Mouse (Mus musculus) hindbrain, embryonic 10.5 days (tissue): Measurements from ENCODE around the gene Mlf2. TPM values are rescaled to one million over a fixed set of nuclear protein-coding genes. Genes with fewer than 3 reads are reported as not detected.
A peak's percentile ranks its signal among the peaks of the same experiment; 100 is the strongest.

Source experiments
- DNase-seq: peaks from one replicate; pipeline ENCODE4 v3.0.0-alpha.2; 2017; ENCODE audit warnings: low spot score
- H3K27ac ChIP-seq: fragments of 300-500 bp; sonication (generic); 2 replicates; pipeline ENCODE4 v1.5.1; 2016; ENCODE audit warnings: mild to moderate bottlenecking, moderate library complexity
- H3K27me3 ChIP-seq: fragments of 300-500 bp; sonication (generic); 2 replicates; pipeline ENCODE4 v1.6.1; 2016; ENCODE audit warnings: mild to moderate bottlenecking; ENCODE audit not compliant: poor library complexity, insufficient read depth, severe bottlenecking
- H3K36me3 ChIP-seq: fragments of 300-500 bp; sonication (generic); 2 replicates; pipeline ENCODE4 v1.6.1; 2016; ENCODE audit warnings: mild to moderate bottlenecking, moderate library complexity
- H3K4me1 ChIP-seq: fragments of 300-500 bp; sonication (generic); replicated peaks from 2 replicates; pipeline ENCODE4 v1.6.1; 2016; ENCODE audit warnings: mild to moderate bottlenecking
- H3K4me3 ChIP-seq: fragments of 300-500 bp; sonication (generic); 2 replicates; pipeline ENCODE4 v1.5.1; 2016; ENCODE audit warnings: mild to moderate bottlenecking, moderate library complexity
- H3K9me3 ChIP-seq: fragments of 300-500 bp; sonication (generic); 2 replicates; pipeline ENCODE4 v1.6.1; 2016; ENCODE audit warnings: mild to moderate bottlenecking, moderate library complexity
- WGBS: fragments of 180-500 bp; shearing (Covaris S2); methylation state at CpG from one replicate; pipeline ENCODE4 v1.1.7; 2016; 5-methylcytosine and 5-hydroxymethylcytosine counted together
- polyA plus RNA-seq: library from polyadenylated mRNA; unstranded; fragments of >200 nt; fragmentation: Nextera tagmentation; extraction: Ambion mirVana; gene quantifications from 2 replicates; pipeline ENCODE4 v1.2.1, GENCODE M21; 2016

Mlf2 gene
- polyA plus RNA-seq, 1 experiment from 2014 or later = 499 TPM

DNA sequence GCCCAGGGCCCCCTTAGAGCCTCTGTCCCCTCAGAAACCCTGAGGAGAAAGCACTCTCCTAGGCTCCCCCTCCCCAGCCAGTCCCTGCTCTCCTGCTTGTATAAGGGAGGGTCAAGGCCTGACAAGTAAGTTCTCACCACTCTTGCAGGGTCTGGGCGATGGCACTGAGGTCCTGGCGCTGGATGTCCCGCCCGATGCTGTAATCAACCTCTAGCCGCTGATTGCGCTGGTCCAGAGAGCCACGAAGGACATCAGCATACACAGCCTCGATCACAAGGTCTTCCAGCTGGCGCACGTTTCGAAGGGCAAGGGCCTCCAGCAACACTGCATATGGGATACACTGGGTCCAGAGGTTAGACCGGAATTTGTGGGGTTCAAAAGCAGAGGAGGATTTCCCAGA is 29.8 kb downstream of the Mlf2 start:
- Histone ChIP-seq H3K27me3 (no peaks in the 10 kb centered on the region), H3K36me3 (peaks cover 69% of the 10 kb centered on the region), H3K9me3 (no peaks in the 10 kb centered on the region), H3K4me3 (no peak overlapping the region), H3K4me1 (peaks cover 17% of the 10 kb centered on the region), H3K27ac (no peak overlapping the region)
- WGBS = 93% methylated on average over 12 of the region's 12 CpGs
- no peak for DNase-seq

DNA sequence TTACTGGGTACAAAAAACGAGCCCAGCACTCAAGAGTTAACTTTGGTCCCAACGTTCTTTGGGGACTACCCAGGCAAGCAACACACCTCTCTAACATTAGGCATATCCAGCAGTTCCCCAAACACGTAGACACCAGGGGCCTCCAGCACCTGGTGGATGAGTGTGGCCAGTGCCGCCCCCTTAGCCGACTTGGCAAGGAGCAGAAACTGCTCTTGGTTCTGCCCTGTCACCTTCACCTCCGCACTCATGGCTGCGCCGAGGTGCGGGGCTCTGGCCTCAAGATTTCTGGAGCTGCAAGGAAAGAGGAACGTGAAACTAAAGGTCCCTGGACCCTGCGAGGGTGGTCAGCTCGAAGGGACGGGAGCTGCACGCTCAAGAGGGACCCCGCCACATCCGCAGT is 33.5 kb downstream of the Mlf2 start:
- H3K4me3 ChIP-seq = peak overlapping the region; percentile 83
- 41% methylated on average over 16 of the region's 16 CpGs for whole genome bisulfite sequencing
- DNase-seq = no peak
- H3K36me3 ChIP-seq = peaks cover 47% of the 10 kb centered on the region
- peaks cover 5% of the 10 kb centered on the region for H3K9me3 ChIP-seq
- H3K4me1 ChIP-seq = peaks cover 22% of the 10 kb centered on the region
- no peaks in the 10 kb centered on the region for H3K27me3 ChIP-seq
- peak overlapping the region; percentile 97 for H3K27ac ChIP-seq

DNA sequence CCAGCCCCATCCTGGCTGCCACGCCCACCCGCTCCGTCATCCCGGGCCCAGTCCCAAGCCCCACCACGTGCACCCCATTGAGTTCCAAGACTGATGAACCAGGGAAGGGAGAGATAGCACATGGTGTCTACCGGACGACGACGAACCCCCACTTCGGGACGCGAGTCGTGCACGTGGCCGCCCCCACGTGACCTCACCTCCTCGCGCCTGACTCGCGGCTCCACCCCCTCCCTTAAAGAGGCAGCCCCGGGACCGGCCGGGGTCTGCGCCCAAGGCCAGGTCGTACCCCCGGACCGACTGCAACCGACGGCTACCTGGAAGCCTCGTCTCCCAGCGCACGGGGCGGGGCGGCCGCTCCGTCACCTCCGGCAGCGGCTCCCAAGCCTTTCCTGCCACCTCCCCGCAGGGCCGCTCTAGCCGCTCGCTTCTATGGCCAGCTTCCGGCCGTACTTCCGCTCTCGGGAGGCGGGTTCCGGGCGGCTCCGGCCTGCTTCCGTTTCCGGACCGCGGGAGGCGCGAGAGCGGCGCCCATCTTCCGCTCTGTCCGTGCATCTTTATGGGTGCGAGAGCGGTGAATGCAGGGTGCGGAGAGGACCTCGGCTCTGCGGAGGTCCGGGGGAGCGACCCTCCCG is 34.0 kb downstream of the Mlf2 start, which contains the start of gene Cops7a:
TSS of gene Cops7a (minus strand) at position 451 of the 632 bp plus-strand sequence.
- WGBS = under 1% methylated on average over 68 of the region's 68 CpGs
- Histone ChIP-seq H3K9me3 (peaks cover 5% of the 10 kb centered on the region), H3K27me3 (no peaks in the 10 kb centered on the region), H3K4me1 (peaks cover 22% of the 10 kb centered on the region), H3K4me3 (peak within 1 kb of the TSS; percentile 83), H3K27ac (peak within 1 kb of the TSS; percentile 97), H3K36me3 (peaks cover 42% of the 10 kb centered on the region)
- peak; percentile 97 for DNase-seq

DNA sequence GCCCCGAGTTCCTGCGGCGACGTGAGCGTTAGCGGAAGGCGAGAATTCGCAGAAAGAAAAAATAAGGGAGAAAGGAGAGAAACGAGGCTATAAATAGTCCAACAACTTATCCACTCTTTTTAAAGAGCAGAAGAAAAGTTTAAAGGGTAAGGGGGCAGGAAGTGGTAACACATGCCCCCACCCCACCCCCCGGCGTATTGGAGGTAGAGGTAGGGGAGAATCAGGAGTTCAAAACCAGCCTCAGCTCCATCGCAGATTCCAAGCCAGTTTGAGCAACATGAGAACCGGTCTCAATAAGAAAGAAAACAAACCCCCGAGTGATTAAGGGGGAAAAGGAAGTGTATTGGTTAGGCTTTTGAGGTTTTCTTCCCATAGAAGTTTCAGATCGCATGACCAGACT is 34.6 kb downstream of the Mlf2 start:
- Histone ChIP-seq H3K27me3 (no peaks in the 10 kb centered on the region), H3K9me3 (peaks cover 5% of the 10 kb centered on the region), H3K27ac (peak overlapping the region; percentile 97), H3K4me3 (peak overlapping the region; percentile 83), H3K4me1 (peaks cover 22% of the 10 kb centered on the region), H3K36me3 (peaks cover 36% of the 10 kb centered on the region)
- WGBS = 16% methylated on average over 15 of the region's 15 CpGs
- DNase-seq = no peak

DNA sequence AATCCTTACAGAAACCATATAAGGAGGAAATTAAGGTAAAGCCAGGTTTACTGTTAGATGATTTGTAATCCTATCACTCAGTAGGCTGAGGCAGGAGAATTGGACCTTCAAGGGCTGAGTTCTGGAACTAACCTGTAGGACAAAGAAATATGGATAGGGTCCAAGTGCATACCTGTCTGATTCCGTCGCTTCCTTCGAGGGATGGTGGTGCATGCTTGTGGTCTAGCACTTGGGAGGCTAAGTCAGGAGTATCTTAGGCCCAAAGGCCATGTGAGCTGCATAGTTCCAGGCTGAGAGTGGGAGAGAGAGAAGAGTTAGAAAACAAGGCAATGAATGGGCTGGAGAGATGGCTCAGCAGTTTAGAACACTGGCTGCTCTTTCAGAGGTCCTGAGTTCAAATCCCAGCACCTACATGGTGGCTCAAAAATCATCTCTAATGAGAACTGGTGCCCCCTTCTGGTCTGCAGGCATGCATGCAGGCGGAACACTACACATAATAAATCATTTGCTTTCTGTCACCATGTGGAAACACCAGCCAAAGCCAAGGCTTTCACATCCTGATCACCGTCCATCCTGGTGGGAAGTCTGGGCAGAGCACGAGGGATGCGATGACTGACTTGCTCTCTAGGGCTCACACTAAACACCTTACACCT is 35.4 kb downstream of the Mlf2 start:
- 95% methylated on average over 7 of the region's 7 CpGs for WGBS
- Histone ChIP-seq H3K36me3 (peaks cover 28% of the 10 kb centered on the region), H3K4me1 (peaks cover 22% of the 10 kb centered on the region), H3K9me3 (peaks cover 5% of the 10 kb centered on the region), H3K27ac (no peak overlapping the region), H3K27me3 (no peaks in the 10 kb centered on the region), H3K4me3 (peak overlapping the region; percentile 83)
- DNase-seq = no peak

DNA sequence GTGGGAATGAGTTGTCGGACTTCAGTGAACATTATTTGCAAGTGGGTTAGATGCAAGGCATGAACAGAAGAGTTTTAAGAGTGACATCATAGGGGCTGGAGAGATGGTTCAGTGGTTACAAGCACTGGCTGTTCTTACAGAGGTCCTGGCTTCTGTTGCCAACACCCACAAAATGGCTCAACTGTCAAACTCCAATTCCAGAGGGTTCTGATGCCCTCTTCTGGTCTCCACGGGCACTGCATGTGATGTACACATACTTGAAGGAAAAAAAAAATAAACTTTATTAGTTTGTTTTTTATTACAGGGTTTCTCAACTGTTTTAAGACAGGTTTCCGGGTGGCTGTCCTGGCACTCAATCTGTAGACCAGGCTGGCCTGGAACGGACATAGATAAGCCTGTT is 36.6 kb downstream of the Mlf2 start:
- H3K27ac ChIP-seq = no peak overlapping the region
- 72% methylated on average over 4 of the region's 4 CpGs for WGBS
- no peaks in the 10 kb centered on the region for H3K27me3 ChIP-seq
- H3K4me3 ChIP-seq = no peak overlapping the region
- H3K4me1 ChIP-seq = peaks cover 22% of the 10 kb centered on the region
- H3K36me3 ChIP-seq = peaks cover 16% of the 10 kb centered on the region
- DNase-seq = peak; percentile 42
- peaks cover 5% of the 10 kb centered on the region for H3K9me3 ChIP-seq

Other genes with a start within 250 kb of the Mlf2 start
- 215 and 232 TPM in 2 replicates for gene Emg1, start 219.2 kb upstream of the Mlf2 start, polyA plus RNA-seq
- gene Phb2, start 219.1 kb upstream of the Mlf2 start, polyA plus RNA-seq = 410 and 445 TPM in 2 replicates
- 7.9 and 8.2 TPM in 2 replicates for gene Ptpn6, start 192.7 kb upstream of the Mlf2 start, polyA plus RNA-seq
- gene Grcc10, start 190.0 kb upstream of the Mlf2 start, polyA plus RNA-seq = 446 and 555 TPM in 2 replicates
- gene Gm45234, start 175.4 kb upstream of the Mlf2 start, polyA plus RNA-seq = not detected in 2 replicates
- 11.2 and 13.0 TPM in 2 replicates for gene Atn1, start 174.9 kb upstream of the Mlf2 start, polyA plus RNA-seq
- 3.4 and 5.4 TPM in 2 replicates for gene Eno2, start 161.7 kb upstream of the Mlf2 start, polyA plus RNA-seq
- 2.5 and 4.8 TPM in 2 replicates for gene Lrrc23, start 151.7 kb upstream of the Mlf2 start, polyA plus RNA-seq
- gene Spsb2, start 122.7 kb upstream of the Mlf2 start, polyA plus RNA-seq = 8.3 and 8.7 TPM in 2 replicates
- gene Tpi1, start 117.1 kb upstream of the Mlf2 start, polyA plus RNA-seq = 794 and 931 TPM in 2 replicates
- 206 and 211 TPM in 2 replicates for gene Usp5, start 101.9 kb upstream of the Mlf2 start, polyA plus RNA-seq
- 232 and 255 TPM in 2 replicates for gene Cdca3, start 101.8 kb upstream of the Mlf2 start, polyA plus RNA-seq
- gene Gnb3, start 91.1 kb upstream of the Mlf2 start, polyA plus RNA-seq = 0.44 and 0.76 TPM in 2 replicates
- 12.6 and 13.4 TPM in 2 replicates for gene P3h3, start 73.6 kb upstream of the Mlf2 start, polyA plus RNA-seq
- 2.3 and 5.0 TPM in 2 replicates for gene Gpr162, start 67.4 kb upstream of the Mlf2 start, polyA plus RNA-seq
- gene Cd4, start 43.2 kb upstream of the Mlf2 start, polyA plus RNA-seq = not detected in 2 replicates
- 1.1 and 1.3 TPM in 2 replicates for gene Lag3, start 19.7 kb upstream of the Mlf2 start, polyA plus RNA-seq
- gene Ptms, start 11.3 kb upstream of the Mlf2 start, polyA plus RNA-seq = 271 and 416 TPM in 2 replicates
- 130 and 138 TPM in 2 replicates for gene Cops7a, start 34.2 kb downstream of the Mlf2 start, polyA plus RNA-seq
- 0.85 and 2.4 TPM in 2 replicates for gene Pianp, start 65.3 kb downstream of the Mlf2 start, polyA plus RNA-seq
- 8.7 and 12.8 TPM in 2 replicates for gene Zfp384, start 77.8 kb downstream of the Mlf2 start, polyA plus RNA-seq
- gene Ing4, start 108.4 kb downstream of the Mlf2 start, polyA plus RNA-seq = 125 and 153 TPM in 2 replicates
- gene Acrbp, start 118.3 kb downstream of the Mlf2 start, polyA plus RNA-seq = 13.1 and 15.5 TPM in 2 replicates
- 0.10 TPM in 1 of 2 replicates, not detected in the other for gene Lpar5, start 136.5 kb downstream of the Mlf2 start, polyA plus RNA-seq
- 95.7 and 97.6 TPM in 2 replicates for gene Chd4, start 164.6 kb downstream of the Mlf2 start, polyA plus RNA-seq
- gene Nop2, start 200.5 kb downstream of the Mlf2 start, polyA plus RNA-seq = 67.6 and 83.8 TPM in 2 replicates
- 12.5 and 18.3 TPM in 2 replicates for gene Iffo1, start 213.9 kb downstream of the Mlf2 start, polyA plus RNA-seq
- gene Gapdh, start 235.1 kb downstream of the Mlf2 start, polyA plus RNA-seq = 2,613 and 2,865 TPM in 2 replicates